Mouse (Mus musculus): Measurements from ENCODE around the gene Acap2. TPM values are rescaled to one million over a fixed set of nuclear protein-coding genes. Genes with fewer than 3 reads are reported as not detected.

The Acap2 gene
- polyA plus RNA-seq, 1 experiment = 39.0 TPM

GRCm38 (mm10) chr16:31171418-31171817 lies 29.6 kb downstream of the Acap2 start:
- Histone ChIP-seq H3K9me3 (replicated peaks; ENCODE audit: control insufficient read depth, insufficient read depth, low read length, poor library complexity, severe bottlenecking) (no peaks in the 10 kb centered on the region), H3K4me3 (ENCODE audit: low read depth, low read length) (no peak overlapping the region), H3K27ac (ENCODE audit: insufficient read depth, low read length) (no peak overlapping the region), H3K4me1 (ENCODE audit: control insufficient read depth, insufficient read depth, low read length) (no peaks in the 10 kb centered on the region), H3K36me3 (ENCODE audit: control insufficient read depth, insufficient read depth, low read length, poor library complexity, severe bottlenecking) (no peaks in the 10 kb centered on the region), H3K27me3 (ENCODE audit: control insufficient read depth, insufficient read depth, low read length, poor library complexity, severe bottlenecking) (no peaks in the 10 kb centered on the region), H3K9ac (ENCODE audit: low read depth, poor library complexity, severe bottlenecking) (no peak overlapping the region)
- no peak for TF ChIP-seq POLR2A (IDR thresholded peaks at IDR 0.05; ENCODE audit: insufficient read depth, low read length)
- no peak for TF ChIP-seq CTCF (IDR thresholded peaks at IDR 0.05; ENCODE audit: low read depth, low read length)
- TF ChIP-seq EP300 (IDR thresholded peaks at IDR 0.05; ENCODE audit: insufficient read depth, low read depth, low read length) = no peak

- Histone ChIP-seq H3K4me3 (ENCODE audit: low read depth, low read length) (no peak overlapping the region), H3K9me3 (replicated peaks; ENCODE audit: control insufficient read depth, insufficient read depth, low read length, poor library complexity, severe bottlenecking) (no peaks in the 10 kb centered on the region), H3K27me3 (ENCODE audit: control insufficient read depth, insufficient read depth, low read length, poor library complexity, severe bottlenecking) (no peaks in the 10 kb centered on the region), H3K4me1 (ENCODE audit: control insufficient read depth, insufficient read depth, low read length) (no peaks in the 10 kb centered on the region), H3K9ac (ENCODE audit: low read depth, poor library complexity, severe bottlenecking) (no peak overlapping the region), H3K27ac (ENCODE audit: insufficient read depth, low read length) (no peak overlapping the region), H3K36me3 (ENCODE audit: control insufficient read depth, insufficient read depth, low read length, poor library complexity, severe bottlenecking) (no peaks in the 10 kb centered on the region)
- TF ChIP-seq POLR2A (IDR thresholded peaks at IDR 0.05; ENCODE audit: insufficient read depth, low read length) (no peak), CTCF (IDR thresholded peaks at IDR 0.05; ENCODE audit: low read depth, low read length) (peak; percentile 78), EP300 (IDR thresholded peaks at IDR 0.05; ENCODE audit: insufficient read depth, low read depth, low read length) (0 out of 2 replicates have a peak, but pooled peaks have one; percentile 12)
Observed at GRCm38 (mm10) chr16:31170297-31170696, 30.7 kb downstream of the Acap2 start.

- no peak for TF ChIP-seq POLR2A (IDR thresholded peaks at IDR 0.05; ENCODE audit: insufficient read depth, low read length)
- no peak for TF ChIP-seq CTCF (IDR thresholded peaks at IDR 0.05; ENCODE audit: low read depth, low read length)
- TF ChIP-seq EP300 (IDR thresholded peaks at IDR 0.05; ENCODE audit: insufficient read depth, low read depth, low read length) = no peak
- H3K36me3 ChIP-seq (ENCODE audit: control insufficient read depth, insufficient read depth, low read length, poor library complexity, severe bottlenecking) = no peaks in the 10 kb centered on the region
- no peak overlapping the region for H3K9ac ChIP-seq (ENCODE audit: low read depth, poor library complexity, severe bottlenecking)
- H3K4me1 ChIP-seq (ENCODE audit: control insufficient read depth, insufficient read depth, low read length) = no peaks in the 10 kb centered on the region
- no peaks in the 10 kb centered on the region for H3K9me3 ChIP-seq (replicated peaks; ENCODE audit: control insufficient read depth, insufficient read depth, low read length, poor library complexity, severe bottlenecking)
- no peak overlapping the region for H3K4me3 ChIP-seq (ENCODE audit: low read depth, low read length)
- no peaks in the 10 kb centered on the region for H3K27me3 ChIP-seq (ENCODE audit: control insufficient read depth, insufficient read depth, low read length, poor library complexity, severe bottlenecking)
- H3K27ac ChIP-seq (ENCODE audit: insufficient read depth, low read length) = no peak overlapping the region
Observed at GRCm38 (mm10) chr16:31169596-31169995, 31.4 kb downstream of the Acap2 start.

- no peaks in the 10 kb centered on the region for H3K36me3 ChIP-seq (ENCODE audit: control insufficient read depth, insufficient read depth, low read length, poor library complexity, severe bottlenecking)
- H3K4me1 ChIP-seq (ENCODE audit: control insufficient read depth, insufficient read depth, low read length) = no peaks in the 10 kb centered on the region
- no peak overlapping the region for H3K27ac ChIP-seq (ENCODE audit: insufficient read depth, low read length)
- no peak overlapping the region for H3K9ac ChIP-seq (ENCODE audit: low read depth, poor library complexity, severe bottlenecking)
- no peak overlapping the region for H3K4me3 ChIP-seq (ENCODE audit: low read depth, low read length)
- no peak for TF ChIP-seq POLR2A (IDR thresholded peaks at IDR 0.05; ENCODE audit: insufficient read depth, low read length)
- no peak for TF ChIP-seq EP300 (IDR thresholded peaks at IDR 0.05; ENCODE audit: insufficient read depth, low read depth, low read length)
- TF ChIP-seq CTCF (IDR thresholded peaks at IDR 0.05; ENCODE audit: low read depth, low read length) = no peak
- no peaks in the 10 kb centered on the region for H3K27me3 ChIP-seq (ENCODE audit: control insufficient read depth, insufficient read depth, low read length, poor library complexity, severe bottlenecking)
- H3K9me3 ChIP-seq (replicated peaks; ENCODE audit: control insufficient read depth, insufficient read depth, low read length, poor library complexity, severe bottlenecking) = no peaks in the 10 kb centered on the region
Observed at GRCm38 (mm10) chr16:31167934-31168333, 33.1 kb downstream of the Acap2 start.

GRCm38 (mm10) chr16:31167017-31167887 lies 33.8 kb downstream of the Acap2 start:
- Histone ChIP-seq H3K9me3 (replicated peaks; ENCODE audit: control insufficient read depth, insufficient read depth, low read length, poor library complexity, severe bottlenecking) (no peaks in the 10 kb centered on the region), H3K36me3 (ENCODE audit: control insufficient read depth, insufficient read depth, low read length, poor library complexity, severe bottlenecking) (no peaks in the 10 kb centered on the region), H3K4me1 (ENCODE audit: control insufficient read depth, insufficient read depth, low read length) (no peaks in the 10 kb centered on the region), H3K27me3 (ENCODE audit: control insufficient read depth, insufficient read depth, low read length, poor library complexity, severe bottlenecking) (no peaks in the 10 kb centered on the region), H3K9ac (ENCODE audit: low read depth, poor library complexity, severe bottlenecking) (no peak overlapping the region), H3K27ac (ENCODE audit: insufficient read depth, low read length) (no peak overlapping the region), H3K4me3 (ENCODE audit: low read depth, low read length) (no peak overlapping the region)
- TF ChIP-seq CTCF (IDR thresholded peaks at IDR 0.05; ENCODE audit: low read depth, low read length) (no peak), POLR2A (IDR thresholded peaks at IDR 0.05; ENCODE audit: insufficient read depth, low read length) (no peak), EP300 (IDR thresholded peaks at IDR 0.05; ENCODE audit: insufficient read depth, low read depth, low read length) (no peak)

- no peaks in the 10 kb centered on the region for H3K9me3 ChIP-seq (replicated peaks; ENCODE audit: control insufficient read depth, insufficient read depth, low read length, poor library complexity, severe bottlenecking)
- TF ChIP-seq EP300 (IDR thresholded peaks at IDR 0.05; ENCODE audit: insufficient read depth, low read depth, low read length) = no peak
- TF ChIP-seq CTCF (IDR thresholded peaks at IDR 0.05; ENCODE audit: low read depth, low read length) = no peak
- TF ChIP-seq POLR2A (IDR thresholded peaks at IDR 0.05; ENCODE audit: insufficient read depth, low read length) = no peak
- H3K4me3 ChIP-seq (ENCODE audit: low read depth, low read length) = no peak overlapping the region
- H3K27me3 ChIP-seq (ENCODE audit: control insufficient read depth, insufficient read depth, low read length, poor library complexity, severe bottlenecking) = no peaks in the 10 kb centered on the region
- no peak overlapping the region for H3K9ac ChIP-seq (ENCODE audit: low read depth, poor library complexity, severe bottlenecking)
- H3K4me1 ChIP-seq (ENCODE audit: control insufficient read depth, insufficient read depth, low read length) = no peaks in the 10 kb centered on the region
- H3K27ac ChIP-seq (ENCODE audit: insufficient read depth, low read length) = no peak overlapping the region
- H3K36me3 ChIP-seq (ENCODE audit: control insufficient read depth, insufficient read depth, low read length, poor library complexity, severe bottlenecking) = no peaks in the 10 kb centered on the region
Observed at GRCm38 (mm10) chr16:31165907-31166306, 35.1 kb downstream of the Acap2 start.
